Mouse (Mus musculus): ENCODE measurements around the gene Myo1a.
"Not testable (repeated sequence)": the region's sequence is repeated elsewhere in the genome, so short reads cannot be mapped to it uniquely, and the experiment has no call there.

Myo1a gene

DNA sequence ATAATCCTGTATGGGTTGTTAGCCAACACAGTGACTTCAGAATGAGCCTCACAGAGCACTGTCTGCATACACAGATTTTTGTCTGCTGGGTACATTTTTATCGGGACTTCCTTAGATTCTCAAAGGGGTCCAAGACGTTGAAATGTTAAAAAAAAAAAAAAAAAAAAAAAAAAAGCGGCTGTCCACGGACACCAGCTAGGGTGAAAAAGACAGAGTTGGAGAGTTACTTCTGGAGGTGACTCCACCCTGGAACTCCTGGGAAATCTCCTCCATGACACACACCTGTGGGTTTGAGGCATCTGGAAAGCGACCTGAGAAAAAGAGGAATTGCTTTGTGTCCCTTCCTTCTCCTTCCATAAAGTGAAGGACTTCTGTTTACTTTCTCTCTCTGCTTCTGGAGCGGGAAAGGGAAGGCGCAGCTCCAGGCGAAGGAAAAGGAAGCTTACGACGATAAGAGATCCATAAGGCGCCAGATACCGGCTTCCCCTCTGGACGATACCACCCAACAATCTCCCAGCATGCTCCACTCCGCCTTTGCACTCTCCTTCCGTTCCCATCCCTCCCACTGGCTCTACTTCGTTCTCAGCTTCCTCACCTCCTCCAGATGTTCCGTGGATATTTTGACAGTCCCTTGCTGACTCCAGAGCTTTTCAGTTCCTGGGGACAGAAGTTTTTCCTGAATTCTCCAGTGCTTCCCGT is 50.9 kb downstream of the Myo1a start:
- in situ Hi-C loops (cut with MboI; ENCODE audit: low sequenced_read_pairs) = no loop called here

DNA sequence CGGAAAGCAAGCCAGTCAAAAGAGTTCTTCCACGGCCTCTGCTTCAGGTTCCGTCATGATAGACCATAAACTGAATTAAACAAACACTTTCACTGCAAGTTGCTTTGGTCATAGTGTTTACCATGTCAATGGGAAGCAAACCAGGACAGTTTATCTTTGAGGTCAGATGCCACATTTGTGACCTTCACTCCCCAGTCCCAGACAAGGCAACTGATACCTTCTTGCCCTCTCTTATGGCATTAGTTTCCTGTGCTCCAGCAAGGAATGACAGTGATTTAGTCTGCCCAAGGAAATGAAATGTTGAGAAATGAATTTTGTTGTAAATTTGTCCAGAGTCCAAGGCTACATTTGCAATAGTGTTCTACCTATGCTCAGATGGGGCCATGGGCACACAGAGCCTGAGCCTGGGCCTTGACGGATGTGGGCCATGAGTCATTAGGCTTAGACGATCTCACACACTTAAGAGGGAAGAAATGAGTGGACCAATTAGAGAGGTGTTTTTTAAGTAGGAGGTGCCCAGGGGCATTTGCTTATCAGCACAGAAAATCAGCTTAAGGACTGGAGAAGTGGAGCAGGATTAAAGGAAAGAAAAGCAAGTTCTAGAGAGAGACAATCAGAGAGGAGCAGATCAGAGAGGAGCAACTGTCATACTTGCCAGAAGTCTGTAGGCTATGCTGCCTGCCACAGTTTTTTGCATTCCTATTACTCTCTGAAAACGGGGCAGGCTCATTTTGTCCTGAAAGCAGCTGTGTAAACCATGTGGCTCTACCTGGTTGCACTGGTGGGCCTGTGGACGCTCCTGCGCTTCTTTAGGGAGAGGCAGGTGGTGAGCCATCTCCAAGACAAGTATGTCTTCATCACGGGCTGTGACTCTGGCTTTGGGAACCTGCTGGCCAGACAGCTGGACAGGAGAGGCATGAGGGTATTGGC is 54.5 kb downstream of the Myo1a start, which contains the start of the genes Rdh1 and Rdh16f1:
TSS of gene Rdh1 (plus strand) at position 541 of the 930 bp plus-strand sequence.
TSS of gene Rdh16f1 (plus strand) at position 607 of the 930 bp plus-strand sequence.
- in situ Hi-C loops (cut with MboI; ENCODE audit: low sequenced_read_pairs) = no loop called here

DNA sequence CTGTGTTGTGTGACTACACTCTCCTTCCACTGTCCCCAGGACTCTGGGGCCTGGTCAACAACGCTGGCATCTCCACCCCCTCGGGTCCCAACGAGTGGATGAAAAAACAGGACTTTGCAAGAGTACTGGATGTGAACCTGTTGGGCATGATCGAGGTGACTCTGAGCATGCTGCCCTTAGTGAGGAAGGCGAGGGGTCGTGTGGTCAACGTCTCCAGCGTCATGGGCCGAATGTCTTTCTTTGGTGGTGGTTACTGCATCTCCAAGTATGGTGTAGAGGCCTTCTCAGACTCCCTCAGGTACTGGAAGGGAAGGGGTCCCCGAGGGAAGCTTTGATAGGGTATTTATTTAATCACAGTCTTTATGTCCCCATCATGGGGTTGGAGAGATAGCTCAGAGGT is 58.0 kb downstream of the Myo1a start:
- in situ Hi-C loops (cut with MboI; ENCODE audit: low sequenced_read_pairs) = not testable (repeated sequence)

DNA sequence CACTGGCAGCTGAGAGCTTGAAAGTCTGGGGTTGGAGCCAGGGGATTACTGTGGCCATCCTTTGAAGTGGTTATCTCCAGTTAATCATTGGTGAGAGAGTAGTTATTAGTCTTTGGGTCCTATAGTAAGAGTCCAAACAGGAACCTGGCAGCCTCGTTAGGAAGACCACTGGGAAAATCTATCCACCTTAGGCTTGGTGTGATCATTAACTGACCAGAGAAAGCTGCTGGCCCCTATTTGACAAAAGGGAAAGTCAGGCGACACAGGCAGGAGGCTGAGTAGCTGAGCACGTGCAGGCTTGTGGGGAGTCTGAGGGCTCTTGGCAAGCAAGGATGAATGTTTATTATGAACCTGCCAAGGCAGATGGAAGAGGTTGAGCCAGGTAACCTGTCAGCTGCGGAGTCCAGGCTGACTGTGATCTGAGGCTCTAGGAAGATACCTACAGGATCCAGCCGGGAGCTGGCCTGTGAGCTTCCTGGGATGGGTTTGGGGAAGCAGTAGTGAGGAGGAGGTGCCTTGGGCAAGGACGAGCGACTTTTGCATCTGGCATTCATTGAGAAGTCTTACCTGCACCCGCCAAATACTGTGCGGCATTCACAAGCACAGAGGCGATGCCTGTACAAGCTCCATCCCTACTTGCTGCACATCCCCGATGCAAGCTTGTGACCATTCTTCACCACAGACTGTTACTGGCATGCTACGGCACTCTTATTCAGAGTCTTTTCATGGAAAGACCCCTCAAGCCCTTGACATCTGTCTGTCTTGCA is 59.1 kb downstream of the Myo1a start:
- in situ Hi-C loops (cut with MboI; ENCODE audit: low sequenced_read_pairs) = no loop called here

DNA sequence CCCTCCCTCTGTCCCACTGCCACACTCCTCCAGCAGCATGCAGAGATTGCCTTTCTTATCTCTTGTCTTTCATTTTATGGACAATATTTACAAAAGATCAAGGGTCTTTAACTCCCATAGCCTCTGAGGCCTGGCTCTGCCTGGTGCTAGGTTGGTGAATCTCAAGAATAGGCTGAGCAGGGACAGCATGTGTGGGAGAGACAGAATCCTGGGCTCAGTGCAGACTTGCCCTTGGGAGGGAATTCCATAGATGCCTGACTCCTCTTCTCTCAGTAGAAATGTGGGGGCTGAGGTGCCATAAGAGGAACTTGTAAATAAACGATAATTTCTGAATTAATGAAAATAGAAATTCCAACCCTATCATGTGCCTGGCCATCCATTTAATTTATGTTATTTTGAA is 61.6 kb downstream of the Myo1a start:
- in situ Hi-C loops (cut with MboI; ENCODE audit: low sequenced_read_pairs) = no loop called here
